Mouse (Mus musculus): ENCODE measurements at regions not wholly inside any gene's neighbourhood (a gene's known extent, or its start where the extent isn't known, plus 50 kb on each side); places are given as distances from the start of the nearest gene placed in this dataset.
"Not testable (repeated sequence)": the region's sequence is repeated elsewhere in the genome, so short reads cannot be mapped to it uniquely, and the experiment has no call there.

DNA sequence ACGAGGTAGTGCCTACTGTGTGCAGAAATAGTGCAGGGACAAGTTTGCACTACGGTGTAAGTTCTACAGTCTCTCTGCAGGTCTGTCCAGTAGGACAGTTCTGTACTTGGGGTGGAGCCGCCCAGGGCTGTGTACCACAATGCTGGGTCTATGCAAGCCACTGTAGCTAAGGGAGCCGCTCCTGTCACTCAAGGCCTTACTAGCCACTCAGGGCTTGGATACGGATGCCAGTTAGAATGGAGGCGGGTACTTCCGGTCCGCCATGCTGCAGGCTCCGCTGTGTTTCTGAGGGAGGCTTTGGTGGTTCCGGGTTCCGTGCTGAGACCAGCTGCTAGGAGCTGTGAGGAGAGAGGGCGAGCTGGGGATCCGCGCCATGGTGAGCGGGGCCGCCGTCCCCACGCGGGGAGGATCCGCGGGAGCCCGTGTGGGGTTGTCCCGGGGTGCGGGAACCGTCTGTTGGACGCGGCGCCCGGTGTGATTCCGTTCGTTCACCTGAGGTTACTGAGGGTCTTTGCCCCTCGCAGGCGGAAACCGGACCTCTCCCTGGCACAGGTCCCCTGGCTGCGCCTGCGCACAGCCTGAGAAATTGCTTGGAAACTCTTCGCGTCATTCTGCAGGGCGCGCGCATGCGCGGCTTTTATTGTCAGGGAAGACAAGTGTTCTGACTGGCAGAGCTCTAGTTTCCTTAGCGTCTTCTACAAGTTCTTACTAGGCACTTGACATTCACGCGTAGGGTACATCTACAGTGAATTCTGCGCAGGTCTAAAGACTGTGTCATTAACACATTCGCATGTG, 51.0 kb upstream of the Zfp873 start:
- H3K4me2 ChIP-seq (replicated peaks), result peak overlapping the region; percentile 52
- peak overlapping the region; percentile 32 for H3K4me3 ChIP-seq
- H3K9me3 ChIP-seq, result peaks cover 10% of the 10 kb centered on the region
- 2% methylated on average over 14 of the region's 48 CpGs for WGBS
- not testable (repeated sequence) for H3K27ac ChIP-seq; H3K27me3 ChIP-seq (replicated peaks); H3K9ac ChIP-seq; H3K4me1 ChIP-seq
- ATAC-seq (ENCODE audit: low FRiP score, low read depth), result peak; percentile 100
- peaks cover 20% of the 10 kb centered on the region for H3K36me3 ChIP-seq
